Comparison of ENCODE assay signal across 11 mouse cellular contexts in genomic region chr7:73421278-73422015, GRCm38 (mm10). TPM values are rescaled to one million over a fixed set of nuclear protein-coding genes. Genes with fewer than 3 reads are reported as not detected.
DNase-seq lines count a peak whose midpoint lies in the region; ATAC-seq and TF ChIP-seq lines count a peak whose summit lies in the region.
"Had no signal": no experiment of that assay in that cellular context is flagged by ENCODE, and none has a peak within 500 bp of the region (broad histone marks: within the 10 kb centered on the region; RNA-seq: fewer than 3 reads in every experiment).

No protein-coding gene starts in this region.

- H3ac ChIP-seq in myocyte (ENCODE audit: control insufficient read depth, insufficient read length), result no peak overlapping the region

- intact Hi-C loops in left cerebral cortex, postnatal 4 days (cut with DNase I), result loop anchor here (1.0 kb wide), 1 partner anchor 1021 kb away; no protein-coding TSS in a partner anchor
- intact Hi-C loops in left cerebral cortex, adult 2 months (cut with DNase I), result loop anchor here (1.0 to 5.0 kb wide), 2 partner anchors 394 to 1021 kb away; no protein-coding TSS in a partner anchor
- intact Hi-C loops in heart, adult 2 months (cut with DNase I), result loop anchor here (2.0 kb wide), 2 partner anchors 45 to 1021 kb away; no protein-coding TSS in a partner anchor

- no peak overlapping the region for H3K4me3 ChIP-seq in left cerebral cortex, adult 2 months
- no peak overlapping the region for H3K4me3 ChIP-seq in embryonic facial prominence, embryonic 14.5 days (ENCODE audit: low read depth, low read length)
- H3K4me3 ChIP-seq in hindbrain, embryonic 14.5 days (replicated peaks; ENCODE audit: low read length), result no peak overlapping the region
- no peak overlapping the region for H3K4me3 ChIP-seq in myocyte
- H3K4me3 ChIP-seq in heart, adult 2 months, result no peak overlapping the region

- H3K36me3 ChIP-seq in embryonic facial prominence, embryonic 14.5 days (ENCODE audit: control insufficient read depth, insufficient read depth, low read length), result peaks cover 29% of the 10 kb centered on the region
- H3K36me3 ChIP-seq in hindbrain, embryonic 14.5 days (replicated peaks; ENCODE audit: control insufficient read depth, insufficient read depth), result peaks cover 31% of the 10 kb centered on the region
- peaks cover 4% of the 10 kb centered on the region for H3K36me3 ChIP-seq in myocyte (ENCODE audit: control insufficient read depth, insufficient read depth)
- no peaks in the 10 kb centered on the region for H3K36me3 ChIP-seq in heart, adult 2 months (ENCODE audit: control insufficient read depth, insufficient read depth, low read length)

- peak; percentile 24 for ATAC-seq in embryonic facial prominence, embryonic 14.5 days (ENCODE audit: low read depth)
- peak; percentile 42; the same call in 1 of the 2 replicates for ATAC-seq in hindbrain, embryonic 14.5 days (ENCODE audit: low FRiP score)

- peak; percentile 15 for TF ChIP-seq POLR2A in myocyte (IDR thresholded peaks at IDR 0.05; ENCODE audit: insufficient read length, low read depth)
- no peak for TF ChIP-seq POLR2A in heart, adult 2 months (IDR thresholded peaks at IDR 0.05; ENCODE audit: insufficient read depth, low read depth, low read length)

- no peaks in the 10 kb centered on the region for H3K79me2 ChIP-seq in myocyte (ENCODE audit: control insufficient read depth, insufficient read depth)
- H3K79me2 ChIP-seq in heart, adult 2 months (replicated peaks; ENCODE audit: control insufficient read depth, insufficient read depth, low read length), result no peaks in the 10 kb centered on the region

- peak; percentile 77 for DNase-seq in left cerebral cortex, postnatal 4 days
- no peak for DNase-seq in left cerebral cortex, adult 2 months (ENCODE audit: extremely low spot score in 1 of 2, low spot score in 2 of 2)
- peak; percentile 84 for DNase-seq in embryonic facial prominence, embryonic 14.5 days (ENCODE audit: low spot score)
- DNase-seq in hindbrain, embryonic 14.5 days (ENCODE audit: low spot score), result no peak
- no peak for DNase-seq in adrenal gland, adult 2 months
- no peak for DNase-seq in heart, adult 9 months (ENCODE audit: low spot score in 2 of 2)
- no peak for DNase-seq in heart, adult 2 months
- DNase-seq: kidney, adult 18-20 months; spleen, adult 18-20 months had no signal

- peaks cover 12% of the 10 kb centered on the region; the same call in 1 of the 2 replicates for H3K4me1 ChIP-seq in embryonic facial prominence, embryonic 14.5 days (ENCODE audit: control insufficient read depth, insufficient read depth, low read length)
- H3K4me1 ChIP-seq in hindbrain, embryonic 14.5 days (replicated peaks; ENCODE audit: control insufficient read depth, insufficient read depth, low read length), result peaks cover 13% of the 10 kb centered on the region; the same call in 1 of the 2 replicates
- peaks cover 10% of the 10 kb centered on the region for H3K4me1 ChIP-seq in heart, adult 2 months (ENCODE audit: control insufficient read depth, insufficient read depth, low read length)

- TF ChIP-seq EP300 in heart, adult 2 months (IDR thresholded peaks at IDR 0.05; ENCODE audit: insufficient read depth, low read depth, low read length), result no peak

- no peak for TF ChIP-seq CTCF in left cerebral cortex, adult 2 months (IDR thresholded peaks at IDR 0.05)
- TF ChIP-seq CTCF in heart, adult 2 months (IDR thresholded peaks at IDR 0.05), result no peak

- H3K27me3 ChIP-seq in embryonic facial prominence, embryonic 14.5 days (replicated peaks; ENCODE audit: control insufficient read depth, insufficient read depth, low read length), result no peaks in the 10 kb centered on the region
- no peaks in the 10 kb centered on the region for H3K27me3 ChIP-seq in hindbrain, embryonic 14.5 days (ENCODE audit: control insufficient read depth, insufficient read depth, low read length)
- no peaks in the 10 kb centered on the region for H3K27me3 ChIP-seq in myocyte (ENCODE audit: control insufficient read depth, insufficient read depth, insufficient read length)
- no peaks in the 10 kb centered on the region for H3K27me3 ChIP-seq in heart, adult 2 months (ENCODE audit: control insufficient read depth, insufficient read depth, low read length)

- no peaks in the 10 kb centered on the region for H3K9me3 ChIP-seq in embryonic facial prominence, embryonic 14.5 days (ENCODE audit: control insufficient read depth, low read length)
- H3K9me3 ChIP-seq in hindbrain, embryonic 14.5 days (ENCODE audit: control insufficient read depth, low read length), result no peaks in the 10 kb centered on the region

- no peak overlapping the region for H3K27ac ChIP-seq in left cerebral cortex, adult 2 months
- H3K27ac ChIP-seq in embryonic facial prominence, embryonic 14.5 days (replicated peaks; ENCODE audit: low read depth, low read length), result peak overlapping the region; percentile 16
- H3K27ac ChIP-seq in hindbrain, embryonic 14.5 days, result peak overlapping the region; percentile 52; the same call in 1 of the 2 replicates
- no peak overlapping the region for H3K27ac ChIP-seq in heart, adult 2 months
- H3K27ac ChIP-seq: macrophage had no signal

- no peak overlapping the region for H3K9ac ChIP-seq in embryonic facial prominence, embryonic 14.5 days (ENCODE audit: low read depth, low read length)
- H3K9ac ChIP-seq in hindbrain, embryonic 14.5 days, result no peak overlapping the region
- no peak overlapping the region for H3K9ac ChIP-seq in heart, adult 2 months (ENCODE audit: low read depth, low read length)

- WGBS in embryonic facial prominence, embryonic 14.5 days, result 44% methylated on average over 9 of the region's 9 CpGs
- WGBS in hindbrain, embryonic 14.5 days, result 51% methylated on average over 9 of the region's 9 CpGs
- WGBS in heart, adult 2 months, result 50% methylated on average over 9 of the region's 9 CpGs

- H3K4me2 ChIP-seq in embryonic facial prominence, embryonic 14.5 days (ENCODE audit: low read depth, low read length), result no peak overlapping the region
- H3K4me2 ChIP-seq in hindbrain, embryonic 14.5 days (replicated peaks), result no peak overlapping the region
- H3K4me2 ChIP-seq in myocyte (ENCODE audit: low read depth), result peak overlapping the region; percentile 13

TF ChIP-seq in myocyte, 11 proteins besides CTCF, POLR2A, EP300 and RAD21:
- TF ChIP-seq TCF3 (IDR thresholded peaks at IDR 0.05; ENCODE audit: insufficient read length, low read depth) (no peak), MYOD1 (IDR thresholded peaks at IDR 0.05; ENCODE audit: control insufficient read depth in 1 of 3, insufficient read length in 2 of 3, low read depth in 2 of 3) (peak in 1 of 3 experiments; percentile 14), POLR2AphosphoS2 (IDR thresholded peaks at IDR 0.05; ENCODE audit: insufficient read length, low read depth) (peak; percentile 63), MYOG (IDR thresholded peaks at IDR 0.05; ENCODE audit: control insufficient read depth in 1 of 3, insufficient read depth in 1 of 3, insufficient read length in 2 of 3, low read depth in 2 of 3) (peak in 1 of 3 experiments; percentile 58)

RNA-seq across cellular contexts. Expression of gene Rgma, which starts 46.1 kb away (rescaled TPM):
- 100 to 1,000 TPM; 185 to 206 TPM for total RNA-seq in left cerebral cortex, postnatal 4 days (2021)
- total RNA-seq in left cerebral cortex, adult 2 months (2021), result 10 to 100 TPM; 52.3 to 54.6 TPM
- 19.6 and 26.1 TPM in 2 replicates for polyA plus RNA-seq in embryonic facial prominence, embryonic 14.5 days (2014; fragmentation: Nextera tagmentation; extraction: Ambion mirVana)
- polyA plus RNA-seq in hindbrain, embryonic 14.5 days (2014; fragmentation: Nextera tagmentation; extraction: Ambion mirVana), result 46.3 and 46.7 TPM in 2 replicates
- 34.0 TPM for polyA plus RNA-seq in myocyte (2012; fragmentation: generic; extraction: Trizol)
- total RNA-seq in adrenal gland, adult 2 months (2021), result 10 to 100 TPM in 1 of 2 experiments, 1 to 10 TPM in 1; 8.2 to 24.1 TPM
- polyA plus RNA-seq in adrenal gland, adult 2 months (2012; rRNA removed), result 21.6 and 22.8 TPM in 2 replicates
- total RNA-seq in heart, adult 2 months (2021), result 10 to 100 TPM; 54.6 to 83.7 TPM
- polyA plus RNA-seq in heart, adult 2 months (2012; rRNA removed), result 27.4 and 28.7 TPM in 2 replicates
- polyA plus RNA-seq: macrophage had no signal

Comparison
In these comparisons a context has a peak if more than half of its experiments do, and no peak if none do; other contexts are left out.
1. DNase-seq: peak in left cerebral cortex, postnatal 4 days (single experiment) and embryonic facial prominence, embryonic 14.5 days (single experiment); none in left cerebral cortex, adult 2 months (0 of 2), hindbrain, embryonic 14.5 days (single experiment), adrenal gland, adult 2 months (single experiment), heart, adult 9 months (0 of 2) and heart, adult 2 months (0 of 2).
2. H3K27ac ChIP-seq: peak in embryonic facial prominence, embryonic 14.5 days (single experiment) and hindbrain, embryonic 14.5 days (single experiment); none in left cerebral cortex, adult 2 months (single experiment) and heart, adult 2 months (single experiment).